Mouse (Mus musculus) telencephalon, adult 2 months (tissue): ENCODE measurements at regions not wholly inside any gene's neighbourhood (a gene's known extent, or its start where the extent isn't known, plus 50 kb on each side); places are given as distances from the start of the nearest gene placed in this dataset.

Source experiments
- DNase-seq: peaks from one replicate; pipeline ENCODE4 v3.0.0-alpha.2; 2011; ENCODE audit warnings: low read depth, low spot score

- no peak for DNase-seq
Measured at GRCm38 (mm10) chr3:128226930-128227585, 330.9 kb upstream of the Fam241a start.

- DNase-seq, result no peak
Measured at GRCm38 (mm10) chr3:128226503-128226902, 330.4 kb upstream of the Fam241a start.

GRCm38 (mm10) chr3:128222344-128222743 lies 326.2 kb upstream of the Fam241a start:
- no peak for DNase-seq

GRCm38 (mm10) chr3:128221625-128222024 lies 325.5 kb upstream of the Fam241a start:
- DNase-seq, result no peak

- DNase-seq, result no peak
Measured at GRCm38 (mm10) chr3:128220776-128221550, 324.8 kb upstream of the Fam241a start.

- DNase-seq, result no peak
Measured at GRCm38 (mm10) chr3:128217765-128218415, 321.8 kb upstream of the Fam241a start.

GRCm38 (mm10) chr3:128212256-128212655 lies 316.1 kb upstream of the Fam241a start:
- no peak for DNase-seq

GRCm38 (mm10) chr3:128210591-128210990 lies 314.5 kb upstream of the Fam241a start:
- DNase-seq, result no peak

- DNase-seq, result no peak
Measured at GRCm38 (mm10) chr3:128206948-128207347, 310.8 kb upstream of the Fam241a start.

- DNase-seq, result no peak
Measured at GRCm38 (mm10) chr3:128206483-128206882, 310.4 kb upstream of the Fam241a start.

- DNase-seq, result no peak
Measured at GRCm38 (mm10) chr3:128200574-128201235, 304.6 kb upstream of the Fam241a start.

GRCm38 (mm10) chr3:128199466-128199865 lies 303.3 kb upstream of the Fam241a start:
- no peak for DNase-seq

- DNase-seq, result no peak
Measured at GRCm38 (mm10) chr3:128192046-128192800, 296.1 kb upstream of the Fam241a start.

- no peak for DNase-seq
Measured at GRCm38 (mm10) chr3:128187330-128188044, 291.4 kb upstream of the Fam241a start.

- DNase-seq, result no peak
Measured at GRCm38 (mm10) chr3:128186278-128186677, 290.2 kb upstream of the Fam241a start.

GRCm38 (mm10) chr3:128181221-128181908 lies 285.2 kb upstream of the Fam241a start:
- DNase-seq, result no peak

- DNase-seq, result no peak
Measured at GRCm38 (mm10) chr3:128149216-128149615, 253.1 kb upstream of the Fam241a start.

GRCm38 (mm10) chr3:128145329-128145728 lies 249.2 kb upstream of the Fam241a start:
- DNase-seq, result no peak

GRCm38 (mm10) chr3:128127836-128128235 lies 231.7 kb upstream of the Fam241a start:
- DNase-seq, result no peak

GRCm38 (mm10) chr3:128126664-128127063 lies 230.5 kb upstream of the Fam241a start:
- DNase-seq, result no peak
